Mouse (Mus musculus) liver, adult (tissue): ENCODE data around the gene Rapgef4.

Experiments used
- GATA4 ChIP-seq: IDR thresholded peaks from 2 replicates; pipeline ENCODE4 v1.6.1; 2014; ENCODE audit warnings: mild to moderate bottlenecking, low read length; ENCODE audit not compliant: insufficient replicate concordance

Rapgef4 gene

GRCm38 (mm10) chr2:72108448-72109312 lies 127.6 kb downstream of the Rapgef4 start:
- no peak for TF ChIP-seq GATA4

- no peak for TF ChIP-seq GATA4
Observed at GRCm38 (mm10) chr2:72110404-72110803, 129.4 kb downstream of the Rapgef4 start.

GRCm38 (mm10) chr2:72113716-72114115 lies 132.7 kb downstream of the Rapgef4 start:
- no peak for TF ChIP-seq GATA4

GRCm38 (mm10) chr2:72114148-72114559 lies 133.1 kb downstream of the Rapgef4 start:
- TF ChIP-seq GATA4, result no peak

- no peak for TF ChIP-seq GATA4
Observed at GRCm38 (mm10) chr2:72116103-72116502, 135.1 kb downstream of the Rapgef4 start.

GRCm38 (mm10) chr2:72116698-72117097 lies 135.7 kb downstream of the Rapgef4 start:
- no peak for TF ChIP-seq GATA4

- peak; percentile 77 for TF ChIP-seq GATA4
Observed at GRCm38 (mm10) chr2:72117138-72118011, 136.3 kb downstream of the Rapgef4 start.

- no peak for TF ChIP-seq GATA4
Observed at GRCm38 (mm10) chr2:72120211-72120610, 139.2 kb downstream of the Rapgef4 start.

- no peak for TF ChIP-seq GATA4
Observed at GRCm38 (mm10) chr2:72122410-72123223, 141.6 kb downstream of the Rapgef4 start.

- no peak for TF ChIP-seq GATA4
Observed at GRCm38 (mm10) chr2:72123851-72124250, 142.8 kb downstream of the Rapgef4 start.

GRCm38 (mm10) chr2:72125786-72126185 lies 144.7 kb downstream of the Rapgef4 start:
- TF ChIP-seq GATA4, result no peak

GRCm38 (mm10) chr2:72126411-72126810 lies 145.4 kb downstream of the Rapgef4 start:
- TF ChIP-seq GATA4, result no peak

GRCm38 (mm10) chr2:72129612-72130311 lies 148.7 kb downstream of the Rapgef4 start:
- TF ChIP-seq GATA4, result no peak

GRCm38 (mm10) chr2:72132222-72132621 lies 151.2 kb downstream of the Rapgef4 start:
- no peak for TF ChIP-seq GATA4
